Mouse (Mus musculus): Measurements from ENCODE around the gene Smlr1.

Gene Smlr1

DNA sequence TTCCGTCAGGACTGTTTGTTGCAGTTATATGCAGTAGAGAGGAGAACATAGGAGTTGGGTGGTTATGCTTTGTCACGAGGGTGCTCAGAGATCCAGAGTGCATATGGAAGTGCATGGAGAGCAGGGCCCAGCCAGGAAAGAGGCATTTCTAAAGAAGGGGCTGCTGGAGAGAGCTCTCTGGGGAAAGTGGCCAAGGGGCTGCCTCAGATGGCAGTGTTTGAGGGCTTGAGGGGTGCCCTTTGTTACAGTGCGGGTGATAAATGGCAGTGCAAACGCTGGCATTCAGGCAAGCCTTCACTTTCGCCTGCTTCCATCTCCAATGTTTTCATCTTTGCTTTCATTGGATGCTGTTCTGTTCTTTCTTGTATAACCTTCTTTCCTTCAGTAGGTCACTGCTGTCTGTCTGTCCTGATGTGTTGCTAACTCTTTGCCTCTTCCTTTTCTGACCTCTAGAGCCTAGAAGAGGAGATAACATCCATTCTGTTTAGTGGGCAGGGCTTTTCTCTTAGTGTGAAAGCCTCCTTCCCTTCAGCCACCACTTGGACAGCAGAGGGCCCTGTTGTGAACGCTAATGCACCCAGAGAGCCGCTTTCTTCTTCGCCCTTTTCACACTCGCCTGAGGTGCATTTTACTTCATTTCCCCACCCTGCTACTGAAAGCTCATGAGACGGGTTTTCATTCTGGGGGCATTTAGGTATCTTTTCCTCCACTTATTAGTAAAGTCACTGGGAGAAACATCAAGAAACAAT, 36.6 kb downstream of the Smlr1 start:
- no peak for DNase-seq (ENCODE audit: low read depth)

DNA sequence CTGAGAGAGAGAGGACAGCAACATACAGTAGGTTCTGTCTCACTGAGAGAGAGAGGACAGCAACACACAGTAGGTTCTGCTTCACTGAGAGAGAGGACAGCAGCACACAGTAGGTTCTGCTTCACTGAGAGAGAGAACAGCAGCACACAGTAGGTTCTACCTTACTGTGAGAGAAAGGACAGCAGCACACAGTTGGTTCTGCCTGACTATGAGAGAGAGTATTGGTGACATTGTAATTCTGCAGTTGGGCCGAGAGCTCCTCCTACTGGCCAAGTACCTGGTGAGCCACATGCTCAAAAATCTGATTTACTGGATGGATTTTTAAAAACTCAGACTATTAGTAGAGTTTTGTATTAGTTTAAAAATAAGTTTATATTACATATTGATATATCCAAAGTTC, 47.6 kb downstream of the Smlr1 start:
- DNase-seq (ENCODE audit: low read depth) = peak; percentile 19

GRCm38 (mm10) chr10:25482791-25483190, 53.3 kb downstream of the Smlr1 start:
- DNase-seq (ENCODE audit: low read depth) = no peak

DNA sequence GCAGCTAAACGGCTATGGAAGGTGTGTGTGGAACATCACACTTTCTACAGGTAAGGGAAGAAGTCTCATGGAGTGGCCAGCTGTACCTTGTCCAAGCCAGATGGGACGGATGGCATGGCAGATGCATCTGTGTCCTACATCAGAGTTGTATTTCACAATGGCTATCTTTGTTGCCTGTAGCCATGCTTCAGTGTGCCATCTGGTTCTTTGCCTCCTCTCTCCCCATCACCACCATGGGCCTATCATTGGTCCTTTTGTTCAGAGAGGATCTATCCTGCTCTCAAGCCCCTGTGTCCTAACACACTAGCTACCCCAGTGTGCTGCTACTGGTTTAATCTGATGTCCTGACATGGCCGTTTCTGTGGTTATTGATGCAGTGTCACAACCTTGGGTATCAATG, 56.4 kb downstream of the Smlr1 start:
- no peak for DNase-seq (ENCODE audit: low read depth)

All from c-Kit-positive CD71-positive TER-119-negative erythroid progenitor cells, embryonic 14.5 days (primary cell).